Mouse (Mus musculus) erythroblast, embryonic 14.5 days (primary cell): Measurements from ENCODE around the gene Gm28729. TPM values are rescaled to one million over a fixed set of nuclear protein-coding genes. Genes with fewer than 3 reads are reported as not detected.

Experiments
- H3K27me3 ChIP-seq: 2 replicates; pipeline ENCODE4 v1.6.1; 2012; ENCODE audit warnings: inconsistent platforms; ENCODE audit not compliant: control insufficient read depth
- H3K36me3 ChIP-seq: 2 replicates; pipeline ENCODE4 v1.6.1; 2012; ENCODE audit warnings: mild to moderate bottlenecking, inconsistent platforms; ENCODE audit not compliant: control insufficient read depth
- H3K4me1 ChIP-seq: 2 replicates; pipeline ENCODE4 v1.6.1; 2012; ENCODE audit warnings: inconsistent platforms; ENCODE audit not compliant: control insufficient read depth
- H3K4me3 ChIP-seq: replicated peaks from 2 replicates; pipeline ENCODE3; 2012; ENCODE audit warnings: moderate library complexity, mild to moderate bottlenecking, inconsistent platforms
- H3K9me3 ChIP-seq: 2 replicates; pipeline ENCODE4 v1.6.1; 2012; ENCODE audit warnings: low read length, inconsistent platforms, mixed read lengths; ENCODE audit not compliant: control insufficient read depth
- GATA1 ChIP-seq: IDR thresholded peaks from 2 replicates; pipeline ENCODE4 v1.6.1; 2012; ENCODE audit warnings: low read length, inconsistent platforms, mixed read lengths
- TAL1 ChIP-seq: IDR thresholded peaks from 3 replicates; pipeline ENCODE4 v1.6.1; 2012; ENCODE audit warnings: low read length, inconsistent platforms, mixed read lengths
- polyA plus RNA-seq: library from polyadenylated mRNA; stranded (reverse); fragments of >175 nt; gene quantifications from 2 replicates; pipeline ENCODE4 v1.2.3, GENCODE M21; 2012

Gm28729 gene
- polyA plus RNA-seq, 1 experiment: not detected

DNA sequence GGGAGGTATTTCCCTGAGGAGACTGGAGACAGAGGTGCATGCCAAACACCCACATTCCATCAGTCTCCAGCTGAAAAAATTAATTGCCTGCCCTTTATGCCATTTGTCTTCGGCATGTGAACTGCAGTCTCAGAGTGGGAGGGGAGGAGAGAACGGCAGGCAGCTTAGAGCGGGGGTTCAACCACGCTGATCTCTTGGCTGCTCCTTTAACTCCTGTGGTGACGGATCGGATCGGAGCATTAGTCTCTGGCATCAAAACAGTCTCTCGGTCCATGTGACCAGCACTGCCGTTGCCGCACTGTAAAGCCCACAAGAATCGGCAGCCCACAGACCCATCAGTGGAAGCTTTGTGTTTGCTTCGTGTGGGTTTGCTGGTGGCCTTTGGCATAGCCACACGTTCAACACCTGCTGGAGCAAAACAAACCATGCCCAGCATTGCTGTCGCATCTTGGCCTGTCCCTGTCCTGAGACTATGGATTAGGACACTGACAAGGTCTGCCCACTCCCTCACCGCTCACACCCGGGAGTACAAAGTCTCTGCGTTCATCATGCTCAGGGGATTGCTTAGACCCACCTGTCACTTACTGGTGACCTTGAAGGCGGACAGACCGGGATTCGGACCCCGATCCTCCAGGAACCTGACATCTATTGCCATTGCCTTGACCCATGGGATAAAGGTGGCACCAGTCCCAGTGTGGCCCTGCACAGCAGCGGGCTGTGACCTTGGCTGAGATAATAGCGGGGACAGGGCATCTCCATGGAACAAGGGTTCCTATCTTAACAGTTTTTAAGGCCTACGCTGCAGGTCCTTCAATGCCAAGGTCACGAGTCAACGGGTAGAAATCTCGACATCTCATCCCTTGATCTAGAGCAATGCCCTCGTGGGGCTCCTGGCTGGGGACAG, 87.9 kb downstream of the Gm28729 start:
- Histone ChIP-seq H3K4me1 (peaks cover 2% of the 10 kb centered on the region; the same call in 1 of the 2 replicates), H3K9me3 (no peaks in the 10 kb centered on the region), H3K4me3 (no peak overlapping the region), H3K27me3 (peaks cover 61% of the 10 kb centered on the region), H3K36me3 (no peaks in the 10 kb centered on the region)
- TF ChIP-seq GATA1 (no peak), TAL1 (no peak)

Other genes with a start within 250 kb of the Gm28729 start
- 9.5 and 10.7 TPM in 2 replicates for gene Atp1b3, start 160.8 kb downstream of the Gm28729 start, polyA plus RNA-seq
- gene Rnf7, start 46.6 kb downstream of the Gm28729 start, polyA plus RNA-seq: 2.0 and 3.2 TPM in 2 replicates
- 0.01 TPM in 1 of 2 replicates, not detected in the other for gene Rasa2, start 106.4 kb upstream of the Gm28729 start, polyA plus RNA-seq
- gene Zbtb38, start 227.6 kb upstream of the Gm28729 start, polyA plus RNA-seq: 0.01 TPM in 2 replicates